Mouse (Mus musculus) heart, embryonic 12.5 days (tissue): ENCODE measurements around the gene Hps6. TPM values are rescaled to one million over a fixed set of nuclear protein-coding genes. Genes with fewer than 3 reads are reported as not detected.
A peak's percentile ranks its signal among the peaks of the same experiment; 100 is the strongest.

Experiments used
- ATAC-seq: fragments of 200-750 bp; cut with Nextera tagmentation; 2 replicates; pipeline ENCODE4 v1.8.0; 2017; ENCODE audit warnings: moderate TSS enrichment, moderate library complexity; ENCODE audit not compliant: insufficient number of reproducible peaks, low FRiP score
- H3K27ac ChIP-seq: fragments of 300-500 bp; sonication (generic); 2 replicates; pipeline ENCODE4 v1.5.1; 2016; ENCODE audit warnings: mild to moderate bottlenecking, moderate library complexity; ENCODE audit not compliant: poor library complexity, severe bottlenecking
- H3K27me3 ChIP-seq: fragments of 300-500 bp; sonication (generic); replicated peaks from 2 replicates; pipeline ENCODE4 v1.6.1; 2016; ENCODE audit warnings: mild to moderate bottlenecking, moderate library complexity
- H3K36me3 ChIP-seq: fragments of 300-500 bp; sonication (generic); 2 replicates; pipeline ENCODE4 v1.6.1; 2016; ENCODE audit warnings: mild to moderate bottlenecking, moderate library complexity
- H3K4me1 ChIP-seq: fragments of 300-500 bp; sonication (generic); replicated peaks from 2 replicates; pipeline ENCODE4 v1.6.1; 2016; ENCODE audit warnings: mild to moderate bottlenecking
- H3K4me2 ChIP-seq: fragments of 300-500 bp; sonication (generic); 2 replicates; pipeline ENCODE4 v1.6.1; 2016; ENCODE audit warnings: mild to moderate bottlenecking, moderate library complexity
- H3K4me3 ChIP-seq: fragments of 300-500 bp; sonication (generic); 2 replicates; pipeline ENCODE4 v1.5.1; 2016; ENCODE audit warnings: mild to moderate bottlenecking
- H3K9ac ChIP-seq: fragments of 300-500 bp; sonication (generic); 2 replicates; pipeline ENCODE4 v1.6.1; 2016; ENCODE audit warnings: mild to moderate bottlenecking, moderate library complexity
- H3K9me3 ChIP-seq: fragments of 300-500 bp; sonication (generic); replicated peaks from 2 replicates; pipeline ENCODE4 v1.6.1; 2016; ENCODE audit warnings: mild to moderate bottlenecking, moderate library complexity
- WGBS: fragments of 180-500 bp; shearing (Covaris S2); methylation state at CpG from one replicate; pipeline ENCODE4 v1.1.7; 2016; 5-methylcytosine and 5-hydroxymethylcytosine counted together
- polyA plus RNA-seq: library from polyadenylated mRNA; unstranded; fragments of >200 nt; fragmentation: Nextera tagmentation; extraction: Ambion mirVana; gene quantifications from 2 replicates; pipeline ENCODE4 v1.2.1, GENCODE M21; 2016

Gene Hps6
- polyA plus RNA-seq, 1 experiment from 2014 or later, result 6.6 TPM

DNA sequence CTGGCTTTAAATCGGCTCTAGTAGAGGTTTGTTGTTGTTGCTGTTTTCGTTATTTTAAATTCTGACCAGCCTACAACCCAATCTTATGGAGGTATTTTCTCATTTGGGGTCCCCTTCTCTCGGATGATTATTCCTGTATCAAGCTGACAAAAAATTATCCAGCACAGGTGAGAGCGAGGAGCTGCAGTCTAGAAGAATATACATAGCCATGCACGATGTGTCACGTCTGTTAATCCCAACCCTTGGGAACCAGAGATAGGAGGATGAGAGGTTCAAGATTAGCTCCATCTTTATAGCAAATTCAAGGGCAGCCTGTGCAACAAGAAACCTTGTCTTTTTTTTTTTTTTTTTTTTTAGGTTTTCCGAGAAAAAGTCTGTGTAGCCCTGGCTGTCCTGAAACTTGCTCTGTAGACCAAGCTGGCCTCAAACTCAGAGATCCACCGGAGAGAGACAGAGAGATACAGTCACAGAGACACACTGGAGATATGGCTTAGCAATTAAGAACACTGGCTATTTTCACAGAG, 4.6 kb upstream of the Hps6 start:
- Histone ChIP-seq H3K9ac (peak overlapping the region; percentile 79; the same call in 1 of the 2 replicates), H3K27me3 (no peaks in the 10 kb centered on the region)
- 13% methylated on average over 8 of the region's 8 CpGs for WGBS

DNA sequence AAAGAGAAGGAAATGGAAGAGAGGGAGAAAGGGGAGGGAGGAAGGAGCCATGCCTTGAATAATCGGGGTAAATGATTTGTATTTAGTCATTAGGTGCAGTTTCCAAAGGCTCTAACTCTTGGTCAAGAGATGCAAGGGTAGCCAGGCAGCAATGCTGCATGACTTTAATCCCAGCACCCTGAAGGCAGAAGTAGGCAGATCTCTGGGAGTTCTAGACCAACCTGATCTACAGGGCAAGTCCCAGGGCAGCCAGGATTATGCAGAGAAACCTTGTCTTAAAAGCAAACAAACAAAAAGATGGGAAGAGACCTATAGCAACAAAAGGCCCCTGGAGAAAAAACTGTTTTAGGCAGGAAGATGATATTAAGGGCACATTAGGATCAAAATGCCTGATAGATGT, 3.9 kb upstream of the Hps6 start:
- no peak overlapping the region for H3K4me3 ChIP-seq
- H3K36me3 ChIP-seq, result peaks cover 11% of the 10 kb centered on the region
- H3K9ac ChIP-seq, result no peak overlapping the region
- H3K27ac ChIP-seq, result no peak overlapping the region
- 58% methylated on average over 1 of the region's 1 CpGs for WGBS
- H3K4me2 ChIP-seq, result no peak overlapping the region
- no peak for ATAC-seq
- peaks cover 7% of the 10 kb centered on the region for H3K4me1 ChIP-seq
- H3K27me3 ChIP-seq, result no peaks in the 10 kb centered on the region
- H3K9me3 ChIP-seq, result peaks cover 3% of the 10 kb centered on the region; the same call in 1 of the 2 replicates

More for the DNA sequence above, 4.6 kb upstream of the Hps6 start:
- ATAC-seq, result no peak
- Histone ChIP-seq H3K4me2 (peak overlapping the region; percentile 71), H3K4me1 (0 out of 2 replicates have a peak, but pooled peaks cover 2% of the 10 kb centered on the region), H3K9me3 (peaks cover 3% of the 10 kb centered on the region; the same call in 1 of the 2 replicates), H3K27ac (no peak overlapping the region), H3K36me3 (peaks cover 16% of the 10 kb centered on the region), H3K4me3 (peak overlapping the region; percentile 88)

DNA sequence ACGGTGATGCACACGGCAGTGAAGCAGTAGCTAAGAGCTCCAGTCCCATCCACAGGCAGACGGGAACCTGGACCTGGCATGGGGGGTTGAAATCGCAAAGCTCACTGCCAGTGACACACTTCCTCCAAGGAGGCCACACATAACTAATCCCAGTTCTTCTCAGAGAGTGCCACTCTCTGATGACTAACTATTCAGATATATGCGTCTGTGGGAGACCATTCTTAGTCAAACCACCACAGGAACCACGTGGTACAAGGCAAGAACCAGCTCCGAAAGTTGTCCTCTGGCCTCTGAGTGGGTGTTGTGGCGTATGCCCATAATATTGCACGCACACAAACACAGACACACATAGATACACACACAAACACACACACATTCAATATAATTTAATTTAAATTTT, 1.0 kb upstream of the Hps6 start:
- no peaks in the 10 kb centered on the region for H3K9me3 ChIP-seq
- H3K27me3 ChIP-seq, result no peaks in the 10 kb centered on the region
- H3K9ac ChIP-seq, result no peak overlapping the region
- no peak overlapping the region for H3K4me3 ChIP-seq
- H3K4me1 ChIP-seq, result peaks cover 18% of the 10 kb centered on the region
- H3K27ac ChIP-seq, result no peak overlapping the region
- peaks cover 6% of the 10 kb centered on the region for H3K36me3 ChIP-seq
- 72% methylated on average over 9 of the region's 9 CpGs for WGBS
- no peak for ATAC-seq
- no peak overlapping the region for H3K4me2 ChIP-seq

DNA sequence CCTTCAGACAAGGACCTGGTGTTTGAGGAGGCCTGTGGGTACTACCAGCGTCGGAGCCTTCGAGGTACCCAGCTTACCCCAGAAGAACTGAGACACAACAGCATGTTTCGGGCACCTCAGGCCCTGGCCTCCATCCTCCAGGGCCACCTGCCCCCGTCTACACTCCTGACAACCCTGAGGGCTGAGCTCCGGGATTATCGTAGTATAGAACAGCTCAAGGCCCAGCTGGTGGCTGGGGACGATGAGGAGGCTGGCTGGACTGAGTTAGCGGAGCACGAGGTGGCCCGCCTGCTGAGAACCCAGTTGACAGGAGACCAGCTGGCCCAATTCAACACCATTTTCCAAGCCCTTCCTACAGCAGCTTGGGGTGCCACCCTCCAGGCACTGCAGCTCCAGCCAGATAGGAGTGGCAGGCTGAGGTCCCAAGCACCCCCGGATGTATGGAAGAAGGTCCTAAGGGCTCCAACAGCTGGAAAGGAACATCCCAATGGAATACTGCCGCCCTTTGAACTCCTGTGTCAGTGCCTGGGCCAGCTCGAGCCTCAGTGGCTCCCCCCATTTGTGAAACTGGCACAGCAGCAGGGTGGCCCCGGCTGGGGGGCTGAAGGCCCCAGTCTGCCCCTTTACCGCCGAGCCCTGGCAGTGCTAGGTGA, 1.6 kb downstream of the Hps6 start:
- H3K36me3 ChIP-seq, result peaks cover 15% of the 10 kb centered on the region
- no peaks in the 10 kb centered on the region for H3K9me3 ChIP-seq
- H3K27me3 ChIP-seq, result no peaks in the 10 kb centered on the region
- no peak for ATAC-seq
- H3K27ac ChIP-seq, result no peak overlapping the region
- WGBS, result 75% methylated on average over 17 of the region's 17 CpGs
- peak overlapping the region; percentile 95 for H3K4me2 ChIP-seq
- no peak overlapping the region for H3K4me3 ChIP-seq
- H3K4me1 ChIP-seq, result peaks cover 16% of the 10 kb centered on the region
- H3K9ac ChIP-seq, result no peak overlapping the region

DNA sequence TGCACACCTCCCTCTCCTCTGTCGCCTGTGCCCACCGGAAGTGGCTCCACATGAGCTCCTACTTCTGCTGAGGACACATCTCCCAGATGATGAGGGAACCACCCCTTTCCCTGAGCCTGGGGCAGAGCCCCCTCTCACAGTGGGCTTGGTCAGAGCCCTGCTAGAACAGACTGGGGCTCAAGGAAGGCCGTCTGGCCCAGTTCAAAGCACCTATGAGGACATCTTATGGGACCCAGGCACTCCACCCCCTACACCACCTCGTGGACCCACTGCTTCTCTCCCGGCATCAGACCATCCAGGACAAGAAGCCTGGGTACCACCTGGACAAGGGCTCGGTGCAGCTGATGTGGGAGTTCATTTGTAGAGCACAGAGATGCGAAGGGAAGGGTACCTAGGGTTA, 2.4 kb downstream of the Hps6 start:
- 83% methylated on average over 7 of the region's 7 CpGs for WGBS
- no peaks in the 10 kb centered on the region for H3K9me3 ChIP-seq
- ATAC-seq, result no peak
- no peak overlapping the region for H3K9ac ChIP-seq
- H3K4me2 ChIP-seq, result no peak overlapping the region
- no peaks in the 10 kb centered on the region for H3K27me3 ChIP-seq
- H3K4me1 ChIP-seq, result peaks cover 16% of the 10 kb centered on the region
- no peak overlapping the region for H3K4me3 ChIP-seq
- peaks cover 15% of the 10 kb centered on the region for H3K36me3 ChIP-seq
- no peak overlapping the region for H3K27ac ChIP-seq

DNA sequence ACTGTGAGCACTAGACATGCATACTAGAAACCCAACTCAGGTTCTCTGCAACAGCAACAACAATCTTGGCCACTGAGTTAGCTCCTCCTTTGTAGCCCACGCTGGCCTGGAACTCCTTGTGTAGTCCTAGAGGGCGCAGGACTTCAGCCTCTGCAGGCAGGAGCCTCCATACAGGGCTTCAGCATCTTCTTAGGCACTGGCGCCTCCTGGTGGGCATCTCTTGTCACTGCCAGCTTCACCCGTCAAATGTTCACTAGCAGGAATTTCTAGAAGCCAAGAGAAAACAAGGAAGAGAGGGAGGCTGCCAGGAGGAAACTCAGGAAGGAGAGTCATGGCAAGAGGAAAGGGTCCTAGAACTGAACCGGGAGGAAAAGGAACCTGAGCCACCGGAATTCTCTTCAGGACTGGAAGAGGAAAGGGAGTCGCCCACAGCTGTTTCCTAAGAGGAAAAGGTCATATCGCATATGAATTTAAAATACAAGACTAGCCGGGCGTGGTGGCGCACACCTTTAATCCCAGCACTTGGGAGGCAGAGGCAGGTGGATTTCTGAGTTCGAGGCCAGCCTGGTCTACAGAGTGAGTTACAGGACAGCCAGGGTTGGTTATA, 11.4 kb downstream of the Hps6 start:
- Histone ChIP-seq H3K4me3 (no peak overlapping the region), H3K27ac (no peak overlapping the region), H3K9ac (no peak overlapping the region), H3K9me3 (no peaks in the 10 kb centered on the region; the same call in 1 of the 2 replicates), H3K27me3 (no peaks in the 10 kb centered on the region), H3K36me3 (no peaks in the 10 kb centered on the region), H3K4me1 (no peaks in the 10 kb centered on the region), H3K4me2 (no peak overlapping the region)
- WGBS, result 35% methylated on average over 12 of the region's 12 CpGs
- ATAC-seq, result peak; percentile 81

DNA sequence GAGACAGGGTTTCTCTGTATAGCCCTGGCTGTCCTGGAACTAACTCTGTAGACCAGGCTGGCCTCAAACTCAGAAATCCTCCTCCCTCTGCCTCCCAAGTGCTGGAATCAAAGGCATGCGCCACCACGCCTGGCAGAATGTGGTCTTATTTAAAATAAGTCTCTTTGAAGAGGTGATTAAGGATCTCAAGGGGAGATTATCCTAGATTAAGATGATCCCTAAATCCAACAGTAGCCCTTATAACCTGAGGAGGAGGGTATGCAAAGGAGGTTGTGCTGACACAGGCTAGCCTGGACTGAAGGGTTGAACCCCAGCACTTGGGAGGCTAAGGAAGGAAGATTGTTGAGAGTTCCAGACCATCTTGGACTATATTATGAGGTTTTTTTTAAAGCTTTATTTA, 12.7 kb downstream of the Hps6 start:
- H3K9ac ChIP-seq, result no peak overlapping the region
- WGBS, result 84% methylated on average over 2 of the region's 2 CpGs
- no peaks in the 10 kb centered on the region; the same call in 1 of the 2 replicates for H3K9me3 ChIP-seq
- no peaks in the 10 kb centered on the region for H3K36me3 ChIP-seq
- no peaks in the 10 kb centered on the region for H3K27me3 ChIP-seq
- no peak for ATAC-seq
- H3K4me3 ChIP-seq, result no peak overlapping the region
- H3K4me2 ChIP-seq, result no peak overlapping the region
- no peak overlapping the region for H3K27ac ChIP-seq
- H3K4me1 ChIP-seq, result no peaks in the 10 kb centered on the region

GRCm38 (mm10) chr19:46024959-46025358, 21.7 kb downstream of the Hps6 start:
- Histone ChIP-seq H3K27ac (no peak overlapping the region), H3K9me3 (peaks cover 7% of the 10 kb centered on the region), H3K4me1 (peaks cover 15% of the 10 kb centered on the region), H3K4me2 (no peak overlapping the region), H3K27me3 (no peaks in the 10 kb centered on the region), H3K9ac (no peak overlapping the region), H3K36me3 (peaks cover 5% of the 10 kb centered on the region), H3K4me3 (no peak overlapping the region)
- no peak for ATAC-seq
- 72% methylated on average over 6 of the region's 6 CpGs for WGBS

DNA sequence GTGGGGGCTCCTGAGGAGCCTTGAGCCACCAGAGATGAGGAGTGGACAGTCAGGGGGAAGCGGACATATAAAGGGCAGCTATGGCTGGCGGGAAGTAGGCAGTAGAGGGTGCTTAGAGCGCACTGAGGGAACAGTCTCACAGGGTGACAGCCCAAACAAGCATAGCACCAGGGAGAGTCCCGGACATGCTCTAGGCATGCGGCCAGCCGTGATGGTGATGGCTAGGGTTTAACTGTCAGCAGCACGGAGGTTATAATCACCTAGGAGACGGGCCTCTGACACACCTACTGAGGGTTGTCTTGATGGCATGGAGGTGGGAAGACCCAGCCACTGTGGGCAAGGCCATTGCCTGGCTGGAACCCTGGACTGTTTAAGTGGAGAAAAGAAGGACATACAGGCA, 23.3 kb downstream of the Hps6 start:
- ATAC-seq, result no peak
- Histone ChIP-seq H3K9me3 (peaks cover 7% of the 10 kb centered on the region), H3K4me3 (no peak overlapping the region), H3K4me2 (no peak overlapping the region; the same call in 1 of the 2 replicates), H3K4me1 (peaks cover 15% of the 10 kb centered on the region), H3K27ac (peak overlapping the region; percentile 16; the same call in 1 of the 2 replicates), H3K36me3 (peaks cover 18% of the 10 kb centered on the region), H3K9ac (no peak overlapping the region), H3K27me3 (no peaks in the 10 kb centered on the region)
- WGBS, result 46% methylated on average over 8 of the region's 8 CpGs

DNA sequence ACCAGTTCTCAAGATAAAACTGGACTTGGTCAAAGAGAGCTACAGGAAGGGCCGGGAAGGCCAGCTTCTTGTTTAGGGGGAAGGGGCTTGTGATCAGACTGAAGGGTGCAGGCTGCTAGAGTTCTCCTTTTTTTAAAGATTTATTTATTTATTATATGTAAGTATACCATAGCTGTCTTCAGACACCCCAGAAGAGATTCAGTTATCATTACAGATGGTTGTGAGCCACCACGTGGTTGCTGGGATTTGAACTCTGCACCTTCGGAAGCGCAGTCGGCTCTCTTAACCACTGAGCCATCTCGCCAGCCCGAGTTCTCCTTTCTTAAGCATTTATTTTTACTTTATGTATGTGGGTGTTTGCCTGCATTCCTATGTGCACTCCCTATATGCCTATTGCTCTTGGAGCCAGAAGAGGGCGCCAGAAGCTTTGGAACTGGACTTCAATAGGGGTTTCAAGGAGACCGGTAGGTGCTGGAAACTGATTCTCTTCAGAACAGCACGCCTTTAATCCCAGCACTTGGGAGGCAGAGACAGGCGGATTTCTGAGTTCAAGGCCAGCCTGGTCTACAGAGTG, 25.5 kb downstream of the Hps6 start:
- no peak for ATAC-seq
- 62% methylated on average over 11 of the region's 11 CpGs for whole genome bisulfite sequencing
- no peaks in the 10 kb centered on the region for H3K27me3 ChIP-seq
- no peak overlapping the region for H3K4me3 ChIP-seq
- H3K36me3 ChIP-seq, result peaks cover 40% of the 10 kb centered on the region
- peaks cover 15% of the 10 kb centered on the region for H3K4me1 ChIP-seq
- H3K4me2 ChIP-seq, result no peak overlapping the region
- peaks cover 7% of the 10 kb centered on the region for H3K9me3 ChIP-seq
- H3K27ac ChIP-seq, result no peak overlapping the region
- H3K9ac ChIP-seq, result no peak overlapping the region

GRCm38 (mm10) chr19:46029652-46030051, 26.3 kb downstream of the Hps6 start:
- peaks cover 15% of the 10 kb centered on the region for H3K4me1 ChIP-seq
- ATAC-seq, result no peak
- peaks cover 7% of the 10 kb centered on the region for H3K9me3 ChIP-seq
- 96% methylated on average over 1 of the region's 1 CpGs for WGBS
- H3K27ac ChIP-seq, result no peak overlapping the region
- no peak overlapping the region for H3K4me2 ChIP-seq
- no peak overlapping the region for H3K4me3 ChIP-seq
- no peak overlapping the region for H3K9ac ChIP-seq
- no peaks in the 10 kb centered on the region for H3K27me3 ChIP-seq
- H3K36me3 ChIP-seq, result peaks cover 49% of the 10 kb centered on the region
